Mouse (Mus musculus): ENCODE measurements around the gene Gm3285. TPM values are rescaled to one million over a fixed set of nuclear protein-coding genes. Genes with fewer than 3 reads are reported as not detected.

The Gm3285 gene
- total RNA-seq (2014; rRNA removed) (not detected in 2 replicates), polyA plus RNA-seq (2015; fragmentation: Nextera tagmentation; extraction: Ambion mirVana) (not detected in 2 replicates)

DNA sequence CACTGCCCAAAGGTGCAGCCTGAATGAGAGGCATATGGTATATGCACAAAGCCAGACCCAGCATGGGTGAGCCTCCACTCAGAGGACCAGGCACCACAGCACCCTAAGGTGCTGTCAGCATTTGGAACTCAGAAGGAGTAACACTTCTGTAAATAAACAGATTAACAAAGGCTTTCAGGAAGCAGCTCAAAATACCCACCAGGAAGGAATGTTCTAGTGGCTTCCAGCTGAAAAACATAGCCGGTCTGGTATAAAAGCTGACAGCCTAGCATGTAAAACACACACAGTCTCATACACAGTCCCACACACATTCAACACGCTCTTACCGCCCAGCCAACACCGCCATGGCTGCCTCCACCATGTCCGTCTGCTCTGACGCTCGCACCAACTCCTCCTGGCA lies at the start of gene Gm3285:
Gene Gm3285, plus strand, starts transcription at position 301 of the 400 bp plus-strand sequence.
- no peak for DNase-seq (ENCODE audit: low spot score)
- 38% methylated on average over 7 of the region's 7 CpGs for whole genome bisulfite sequencing
- Histone ChIP-seq H3K27me3 (ENCODE audit: insufficient read depth, low read length) (no peaks in the 10 kb centered on the region), H3K9ac (replicated peaks; ENCODE audit: low read length) (no peak within 1 kb of the TSS), H3K4me1 (ENCODE audit: insufficient read depth, low read length) (no peaks in the 10 kb centered on the region), H3K4me3 (ENCODE audit: low read length) (no peak within 1 kb of the TSS), H3K27ac (no peak within 1 kb of the TSS), H3K9me3 (ENCODE audit: low read length) (no peaks in the 10 kb centered on the region), H3K4me2 (ENCODE audit: low read depth, low read length) (no peak within 1 kb of the TSS), H3K36me3 (ENCODE audit: insufficient read depth, low read length) (no peaks in the 10 kb centered on the region)
- TF ChIP-seq CTCF (IDR thresholded peaks at IDR 0.05; ENCODE audit: low read depth), result no peak
- no peak for ATAC-seq

GRCm38 (mm10) chr10:77814382-77814781 lies 47.4 kb upstream of the Gm3285 start, which contains the start of gene Gm2696:
Gene Gm2696, plus strand, starts transcription at chr10:77814682.
- H3K4me2 ChIP-seq (ENCODE audit: low read depth, low read length), result no peak within 1 kb of the TSS
- ATAC-seq (no peak), DNase-seq (ENCODE audit: low spot score) (no peak)
- H3K27me3 ChIP-seq (ENCODE audit: insufficient read depth, low read length), result no peaks in the 10 kb centered on the region
- no peaks in the 10 kb centered on the region for H3K9me3 ChIP-seq (ENCODE audit: low read length)
- whole genome bisulfite sequencing, result 44% methylated on average over 4 of the region's 4 CpGs
- H3K9ac ChIP-seq (replicated peaks; ENCODE audit: low read length), result no peak within 1 kb of the TSS
- no peaks in the 10 kb centered on the region for H3K36me3 ChIP-seq (ENCODE audit: insufficient read depth, low read length)
- TF ChIP-seq CTCF (IDR thresholded peaks at IDR 0.05; ENCODE audit: low read depth), result no peak
- H3K27ac ChIP-seq, result no peak within 1 kb of the TSS
- H3K4me3 ChIP-seq (ENCODE audit: low read length), result no peak within 1 kb of the TSS
- H3K4me1 ChIP-seq (ENCODE audit: insufficient read depth, low read length), result no peaks in the 10 kb centered on the region

DNA sequence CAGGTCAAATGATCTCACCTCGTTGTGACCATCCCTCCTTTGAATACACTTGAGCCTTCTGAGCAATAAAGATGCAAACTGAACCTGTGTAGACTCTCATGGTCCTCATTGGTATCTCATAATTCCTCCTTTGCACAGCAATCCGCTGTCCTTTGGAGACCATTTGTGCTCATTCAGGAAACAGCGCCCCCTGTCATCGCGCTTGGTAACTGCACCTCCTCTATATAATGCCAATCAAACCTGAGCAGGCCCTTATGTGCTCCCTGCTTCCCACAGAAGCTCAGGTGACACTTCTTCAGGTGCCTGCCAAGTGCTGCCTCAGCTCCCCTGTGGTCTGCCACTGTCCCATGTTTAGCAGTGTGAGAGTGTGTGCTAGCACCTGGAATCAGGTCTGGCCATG lies 46.3 kb upstream of the Gm3285 start:
- no peaks in the 10 kb centered on the region for H3K27me3 ChIP-seq (ENCODE audit: insufficient read depth, low read length)
- 30% methylated on average over 5 of the region's 5 CpGs for WGBS
- peak; percentile 72 for TF ChIP-seq CTCF (IDR thresholded peaks at IDR 0.05; ENCODE audit: low read depth)
- no peaks in the 10 kb centered on the region for H3K4me1 ChIP-seq (ENCODE audit: insufficient read depth, low read length)
- H3K9ac ChIP-seq (replicated peaks; ENCODE audit: low read length), result no peak overlapping the region
- H3K9me3 ChIP-seq (ENCODE audit: low read length), result no peaks in the 10 kb centered on the region
- no peak overlapping the region for H3K27ac ChIP-seq
- DNase-seq (ENCODE audit: low spot score) (peak; percentile 51), ATAC-seq (peak; percentile 48; the same call in 1 of the 2 replicates)
- H3K4me2 ChIP-seq (ENCODE audit: low read depth, low read length), result no peak overlapping the region
- no peaks in the 10 kb centered on the region for H3K36me3 ChIP-seq (ENCODE audit: insufficient read depth, low read length)
- H3K4me3 ChIP-seq (ENCODE audit: low read length), result no peak overlapping the region

DNA sequence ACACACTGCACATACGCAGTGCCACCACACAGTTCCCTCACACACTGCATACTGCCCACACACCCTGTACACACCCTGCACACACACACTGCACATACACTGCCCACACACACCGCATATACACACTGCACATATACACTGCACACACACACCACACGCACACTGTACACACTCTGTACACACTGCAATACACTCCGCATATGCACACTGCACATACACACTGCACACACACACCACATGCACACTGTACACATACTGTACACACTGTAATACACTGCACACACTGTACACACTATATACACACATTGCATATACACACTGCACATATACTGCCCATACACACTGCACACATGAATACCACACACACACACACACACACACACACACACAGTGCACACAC lies 43.3 kb upstream of the Gm3285 start:
- DNase-seq (ENCODE audit: low spot score), result no peak
- Histone ChIP-seq H3K27me3 (ENCODE audit: insufficient read depth, low read length) (no peaks in the 10 kb centered on the region), H3K4me2 (ENCODE audit: low read depth, low read length) (no peak overlapping the region), H3K4me3 (ENCODE audit: low read length) (no peak overlapping the region), H3K4me1 (ENCODE audit: insufficient read depth, low read length) (no peaks in the 10 kb centered on the region), H3K27ac (no peak overlapping the region), H3K9me3 (ENCODE audit: low read length) (no peaks in the 10 kb centered on the region), H3K9ac (replicated peaks; ENCODE audit: low read length) (no peak overlapping the region), H3K36me3 (ENCODE audit: insufficient read depth, low read length) (no peaks in the 10 kb centered on the region)
- peak; percentile 52 for ATAC-seq
- WGBS, result 96% methylated on average over 4 of the region's 4 CpGs
- TF ChIP-seq CTCF (IDR thresholded peaks at IDR 0.05; ENCODE audit: low read depth), result no peak

DNA sequence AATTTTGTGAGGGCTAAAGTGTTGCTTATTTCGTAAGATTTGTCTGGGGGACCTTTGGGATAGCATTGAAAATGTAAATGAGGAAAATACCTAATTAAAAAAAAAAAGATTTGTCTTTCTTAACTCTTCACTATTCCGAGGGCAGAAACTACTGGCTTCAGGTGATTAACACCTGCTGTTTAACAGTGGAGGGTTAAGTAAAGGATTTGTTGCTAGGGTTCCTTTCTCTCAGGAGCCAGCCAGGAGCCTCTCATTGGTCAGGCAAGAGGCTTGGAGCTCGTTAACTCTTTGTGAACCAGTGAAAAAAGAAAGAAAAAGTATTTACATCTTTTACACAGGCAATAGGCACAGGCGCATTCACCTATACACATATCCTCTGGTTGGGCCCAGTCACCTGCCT lies 42.6 kb upstream of the Gm3285 start:
- no peaks in the 10 kb centered on the region for H3K36me3 ChIP-seq (ENCODE audit: insufficient read depth, low read length)
- WGBS, result 47% methylated on average over 4 of the region's 4 CpGs
- H3K4me3 ChIP-seq (ENCODE audit: low read length), result no peak overlapping the region
- DNase-seq (ENCODE audit: low spot score) (no peak), ATAC-seq (no peak)
- no peaks in the 10 kb centered on the region for H3K9me3 ChIP-seq (ENCODE audit: low read length)
- H3K27me3 ChIP-seq (ENCODE audit: insufficient read depth, low read length), result no peaks in the 10 kb centered on the region
- H3K4me2 ChIP-seq (ENCODE audit: low read depth, low read length), result no peak overlapping the region
- H3K27ac ChIP-seq, result no peak overlapping the region
- no peak for TF ChIP-seq CTCF (IDR thresholded peaks at IDR 0.05; ENCODE audit: low read depth)
- H3K9ac ChIP-seq (replicated peaks; ENCODE audit: low read length), result no peak overlapping the region
- H3K4me1 ChIP-seq (ENCODE audit: insufficient read depth, low read length), result no peaks in the 10 kb centered on the region

DNA sequence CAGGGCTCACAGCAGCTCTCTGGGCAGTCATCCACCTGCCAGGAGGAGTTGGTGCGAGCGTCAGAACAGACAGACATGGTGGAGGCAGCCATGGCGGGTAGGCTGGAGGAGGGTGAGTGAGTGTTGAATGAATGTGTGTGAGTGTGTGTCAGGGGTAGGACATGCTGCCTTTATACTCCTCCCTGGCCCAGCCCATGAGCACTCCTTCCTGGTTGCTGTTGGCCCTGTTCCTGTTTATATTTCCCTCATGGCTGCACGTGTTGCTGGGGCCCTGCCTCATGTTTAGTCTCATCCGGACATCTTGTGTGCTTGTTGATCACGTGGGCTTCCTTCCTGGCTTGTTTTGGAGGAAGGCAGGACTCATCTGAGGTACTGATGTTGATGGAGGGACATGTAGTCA lies 34.8 kb upstream of the Gm3285 start, which contains the start of gene Krtap10-4:
Gene Krtap10-4, minus strand, starts transcription at position 145 of the 400 bp plus-strand sequence.
- Histone ChIP-seq H3K4me2 (ENCODE audit: low read depth, low read length) (no peak within 1 kb of the TSS), H3K9ac (replicated peaks; ENCODE audit: low read length) (no peak within 1 kb of the TSS), H3K4me1 (ENCODE audit: insufficient read depth, low read length) (no peaks in the 10 kb centered on the region), H3K27me3 (ENCODE audit: insufficient read depth, low read length) (no peaks in the 10 kb centered on the region), H3K27ac (no peak within 1 kb of the TSS), H3K9me3 (ENCODE audit: low read length) (no peaks in the 10 kb centered on the region), H3K4me3 (ENCODE audit: low read length) (no peak within 1 kb of the TSS), H3K36me3 (ENCODE audit: insufficient read depth, low read length) (no peaks in the 10 kb centered on the region)
- no peak for DNase-seq (ENCODE audit: low spot score)
- ATAC-seq, result no peak
- WGBS, result 56% methylated on average over 6 of the region's 6 CpGs
- TF ChIP-seq CTCF (IDR thresholded peaks at IDR 0.05; ENCODE audit: low read depth), result no peak

DNA sequence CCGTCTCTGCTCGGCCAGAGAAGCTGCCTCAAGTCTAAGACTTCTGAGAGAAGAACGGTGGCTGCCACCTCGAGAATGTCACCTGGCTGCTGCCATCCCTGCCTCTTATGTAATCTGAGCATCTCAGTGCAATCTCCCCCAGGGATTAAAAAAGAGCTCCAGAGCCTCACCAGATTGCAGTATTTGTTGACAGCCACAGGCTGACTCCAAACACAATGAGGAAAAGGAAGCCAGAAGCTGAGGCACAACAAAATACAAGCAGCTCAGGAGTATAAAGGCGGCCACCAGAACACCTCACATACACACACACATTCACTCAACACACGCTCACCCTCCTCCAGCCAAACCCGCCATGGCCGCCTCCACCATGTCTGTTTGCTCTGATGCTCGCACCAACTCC lies 26.1 kb upstream of the Gm3285 start, which contains the start of gene Krtap10-10:
Gene Krtap10-10, plus strand, starts transcription at position 301 of the 400 bp plus-strand sequence.
- DNase-seq (ENCODE audit: low spot score), result no peak
- TF ChIP-seq CTCF (IDR thresholded peaks at IDR 0.05; ENCODE audit: low read depth), result no peak
- 57% methylated on average over 9 of the region's 9 CpGs for WGBS
- no peaks in the 10 kb centered on the region for H3K9me3 ChIP-seq (ENCODE audit: low read length)
- no peak within 1 kb of the TSS for H3K9ac ChIP-seq (replicated peaks; ENCODE audit: low read length)
- no peak for ATAC-seq
- H3K4me1 ChIP-seq (ENCODE audit: insufficient read depth, low read length), result no peaks in the 10 kb centered on the region
- no peak within 1 kb of the TSS for H3K27ac ChIP-seq
- no peaks in the 10 kb centered on the region for H3K27me3 ChIP-seq (ENCODE audit: insufficient read depth, low read length)
- no peaks in the 10 kb centered on the region for H3K36me3 ChIP-seq (ENCODE audit: insufficient read depth, low read length)
- H3K4me3 ChIP-seq (ENCODE audit: low read length), result no peak within 1 kb of the TSS
- no peak within 1 kb of the TSS for H3K4me2 ChIP-seq (ENCODE audit: low read depth, low read length)

All from hindbrain, postnatal 0 days (tissue).